Mouse (Mus musculus): ENCODE data around the gene Mad1l1. TPM values are rescaled to one million over a fixed set of nuclear protein-coding genes. Genes with fewer than 3 reads are reported as not detected.

Mad1l1 gene
- polyA plus RNA-seq, 1 experiment from 2014 or later = 33.8 TPM

DNA sequence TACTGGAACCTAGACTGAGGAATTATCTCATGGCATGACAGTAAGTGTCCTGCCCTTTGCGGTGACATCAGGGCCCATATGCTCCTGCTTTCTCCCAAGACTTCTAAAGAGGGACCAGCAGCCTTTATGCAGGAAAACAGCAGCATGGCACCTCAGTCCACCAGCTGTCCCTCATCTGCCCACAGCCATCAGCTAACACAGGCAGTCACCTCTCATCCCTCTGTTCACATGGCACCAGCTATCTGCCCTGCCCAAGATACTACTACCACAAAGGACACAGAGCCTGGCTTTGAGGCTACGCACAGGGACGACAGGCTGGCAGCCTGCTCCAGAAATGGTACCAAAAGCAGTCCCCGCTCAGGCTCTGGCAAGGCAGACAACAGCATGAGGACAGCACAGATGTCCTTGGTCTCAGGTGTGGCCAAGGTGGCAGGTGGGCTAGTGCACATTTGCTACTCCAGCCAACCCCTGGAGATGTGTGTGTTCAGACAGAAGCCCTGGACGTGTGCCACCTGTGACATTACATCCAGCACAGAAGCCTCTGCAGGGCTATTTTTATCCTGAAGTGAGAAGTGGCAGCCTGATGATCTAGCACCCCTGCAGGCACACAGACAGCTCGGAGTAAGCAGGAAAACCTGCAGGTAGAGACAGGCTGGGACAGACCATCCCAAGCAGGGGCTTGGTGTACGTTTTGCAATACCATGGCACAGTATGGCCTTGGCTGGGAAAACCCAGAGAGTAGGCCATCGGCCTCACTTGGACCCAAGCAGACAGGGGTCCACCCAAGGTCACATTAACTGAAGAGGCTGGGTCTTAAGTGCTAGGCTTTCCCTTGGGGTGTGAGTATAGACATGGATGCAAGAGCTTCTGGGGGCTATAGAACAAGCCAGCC, 185.4 kb downstream of the Mad1l1 start:
- ATAC-seq (replicated peaks) = no peak
- 70% methylated on average over 8 of the region's 8 CpGs for WGBS
- H3K4me3 ChIP-seq = no peak overlapping the region
- H3K4me1 ChIP-seq = peaks cover 17% of the 10 kb centered on the region
- H3K9me3 ChIP-seq = no peaks in the 10 kb centered on the region
- H3K4me2 ChIP-seq (replicated peaks) = no peak overlapping the region
- no peaks in the 10 kb centered on the region for H3K36me3 ChIP-seq
- no peak overlapping the region for H3K27ac ChIP-seq (replicated peaks)
- H3K27me3 ChIP-seq = no peaks in the 10 kb centered on the region
- H3K9ac ChIP-seq (replicated peaks) = no peak overlapping the region

GRCm38 (mm10) chr5:140134021-140134420, 187.3 kb downstream of the Mad1l1 start:
- no peak for ATAC-seq (replicated peaks)
- Histone ChIP-seq H3K27me3 (0 out of 2 replicates have a peak, but pooled peaks cover 6% of the 10 kb centered on the region), H3K27ac (replicated peaks) (peak overlapping the region; percentile 68), H3K9ac (replicated peaks) (no peak overlapping the region), H3K4me2 (replicated peaks) (no peak overlapping the region), H3K36me3 (no peaks in the 10 kb centered on the region), H3K4me3 (no peak overlapping the region), H3K4me1 (peaks cover 20% of the 10 kb centered on the region), H3K9me3 (no peaks in the 10 kb centered on the region)
- WGBS = 32% methylated on average over 7 of the region's 7 CpGs

- 8% methylated on average over 9 of the region's 9 CpGs for WGBS
- H3K9ac ChIP-seq (replicated peaks) = no peak overlapping the region
- no peak for ATAC-seq (replicated peaks)
- H3K27ac ChIP-seq (replicated peaks) = no peak overlapping the region
- H3K27me3 ChIP-seq = 0 out of 2 replicates have a peak, but pooled peaks cover 6% of the 10 kb centered on the region
- H3K4me1 ChIP-seq = peaks cover 24% of the 10 kb centered on the region
- no peaks in the 10 kb centered on the region for H3K9me3 ChIP-seq
- H3K4me2 ChIP-seq (replicated peaks) = no peak overlapping the region
- H3K4me3 ChIP-seq = no peak overlapping the region
- H3K36me3 ChIP-seq = no peaks in the 10 kb centered on the region
Observed at GRCm38 (mm10) chr5:140128414-140128981, 192.9 kb downstream of the Mad1l1 start.

DNA sequence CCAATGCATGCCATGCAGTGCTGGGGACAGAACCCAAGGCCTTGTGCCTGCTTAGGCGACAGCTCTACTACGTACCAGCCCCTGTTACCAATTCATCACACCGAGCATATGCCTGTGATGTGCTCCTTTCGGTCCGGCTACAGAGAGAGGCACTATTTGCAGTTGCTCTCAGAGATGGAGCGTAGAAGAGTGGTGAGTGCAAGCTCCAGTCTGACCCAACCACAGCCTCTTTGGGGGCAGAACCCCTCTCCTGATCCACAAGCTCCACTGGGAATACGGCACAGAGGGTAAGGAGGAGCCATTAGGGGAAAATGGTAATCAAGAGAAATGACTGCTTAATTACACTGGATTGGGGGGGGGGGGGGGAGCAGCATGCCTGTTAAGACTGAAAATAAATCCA, 193.4 kb downstream of the Mad1l1 start:
- 0 out of 2 replicates have a peak, but pooled peaks have one; percentile 29 for ATAC-seq (replicated peaks)
- H3K27ac ChIP-seq (replicated peaks) = no peak overlapping the region
- no peak overlapping the region for H3K4me2 ChIP-seq (replicated peaks)
- 54% methylated on average over 7 of the region's 7 CpGs for WGBS
- 0 out of 2 replicates have a peak, but pooled peaks cover 6% of the 10 kb centered on the region for H3K27me3 ChIP-seq
- no peaks in the 10 kb centered on the region for H3K9me3 ChIP-seq
- H3K36me3 ChIP-seq = no peaks in the 10 kb centered on the region
- no peak overlapping the region for H3K9ac ChIP-seq (replicated peaks)
- H3K4me1 ChIP-seq = peaks cover 26% of the 10 kb centered on the region
- H3K4me3 ChIP-seq = no peak overlapping the region

GRCm38 (mm10) chr5:140124626-140125025, 196.7 kb downstream of the Mad1l1 start:
- no peaks in the 10 kb centered on the region for H3K9me3 ChIP-seq
- ATAC-seq (replicated peaks) = no peak

DNA sequence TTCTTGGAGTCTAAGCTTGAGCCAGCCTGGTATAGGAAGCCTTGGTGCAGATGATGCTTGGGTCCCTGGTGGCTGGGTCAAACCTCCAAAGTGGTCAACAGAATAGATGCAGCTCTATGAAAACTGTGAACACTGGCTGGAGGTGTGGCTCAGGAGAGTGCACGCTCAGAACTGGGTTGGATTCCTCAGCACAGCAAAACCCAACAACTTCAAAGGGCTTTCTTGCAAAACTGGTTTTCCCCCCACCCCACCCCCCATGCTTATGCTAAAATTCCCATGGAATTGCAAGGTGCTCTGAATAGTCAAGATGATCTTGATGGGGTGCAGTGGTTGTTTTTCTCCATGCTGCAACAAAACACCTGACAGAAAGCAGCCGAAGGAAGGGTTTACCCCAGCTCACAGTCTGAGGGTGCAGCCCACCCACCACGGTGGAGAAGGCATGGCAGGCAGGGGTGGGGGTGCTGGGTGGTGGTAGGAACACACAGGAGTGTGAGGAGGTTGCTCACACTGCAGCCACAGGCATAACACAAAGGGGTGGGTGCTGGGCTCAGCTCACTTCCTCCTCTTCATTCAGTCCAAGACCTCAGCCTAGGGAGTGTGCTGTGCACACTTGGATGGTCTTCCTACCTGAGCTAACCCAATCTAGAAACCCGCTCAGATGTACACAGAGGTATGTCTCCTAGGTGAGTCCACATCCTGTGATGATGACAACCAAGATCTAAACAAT, 197.5 kb downstream of the Mad1l1 start:
- no peak overlapping the region for H3K27ac ChIP-seq (replicated peaks)
- H3K4me3 ChIP-seq = no peak overlapping the region
- no peaks in the 10 kb centered on the region for H3K27me3 ChIP-seq
- no peak overlapping the region for H3K4me2 ChIP-seq (replicated peaks)
- H3K36me3 ChIP-seq = no peaks in the 10 kb centered on the region
- WGBS = 73% methylated on average over 4 of the region's 4 CpGs
- no peaks in the 10 kb centered on the region for H3K9me3 ChIP-seq
- H3K4me1 ChIP-seq = peaks cover 44% of the 10 kb centered on the region
- ATAC-seq (replicated peaks) = no peak
- H3K9ac ChIP-seq (replicated peaks) = no peak overlapping the region

More at GRCm38 (mm10) chr5:140124626-140125025, 196.7 kb downstream of the Mad1l1 start:
- Histone ChIP-seq H3K27me3 (no peaks in the 10 kb centered on the region), H3K36me3 (no peaks in the 10 kb centered on the region), H3K27ac (replicated peaks) (no peak overlapping the region), H3K4me1 (peaks cover 42% of the 10 kb centered on the region), H3K9ac (replicated peaks) (no peak overlapping the region), H3K4me2 (replicated peaks) (no peak overlapping the region), H3K4me3 (no peak overlapping the region)
- 86% methylated on average over 1 of the region's 1 CpGs for WGBS

DNA sequence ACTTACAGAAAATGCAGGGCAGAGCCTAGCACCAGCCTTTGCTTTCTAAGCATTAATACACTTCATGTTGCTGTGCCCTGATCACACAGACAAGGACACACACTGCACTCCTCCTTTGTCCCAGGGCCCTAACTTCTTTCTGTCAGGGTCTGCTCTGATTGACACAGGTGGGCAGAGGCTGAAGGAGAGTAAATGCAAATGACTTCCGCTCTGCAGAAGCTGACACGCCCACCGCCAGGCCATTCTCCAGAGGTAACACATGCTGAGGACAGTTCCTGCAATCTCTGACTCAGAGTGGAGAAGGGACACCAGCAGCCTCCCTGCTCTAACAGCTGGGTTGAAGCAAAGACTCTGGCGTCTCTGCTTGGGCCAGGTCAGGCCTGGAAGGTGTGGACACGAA, 198.2 kb downstream of the Mad1l1 start:
- 56% methylated on average over 5 of the region's 5 CpGs for WGBS
- Histone ChIP-seq H3K9me3 (no peaks in the 10 kb centered on the region), H3K4me1 (peaks cover 43% of the 10 kb centered on the region), H3K4me2 (replicated peaks) (no peak overlapping the region), H3K27me3 (no peaks in the 10 kb centered on the region), H3K9ac (replicated peaks) (no peak overlapping the region), H3K27ac (replicated peaks) (no peak overlapping the region), H3K36me3 (no peaks in the 10 kb centered on the region), H3K4me3 (no peak overlapping the region)
- ATAC-seq (replicated peaks) = no peak

- WGBS = 40% methylated on average over 3 of the region's 3 CpGs
- H3K9me3 ChIP-seq = no peaks in the 10 kb centered on the region
- 0 out of 2 replicates have a peak overlapping the region, but pooled peaks have one; percentile 41 for H3K27ac ChIP-seq (replicated peaks)
- H3K27me3 ChIP-seq = no peaks in the 10 kb centered on the region
- peaks cover 38% of the 10 kb centered on the region for H3K4me1 ChIP-seq
- no peak overlapping the region for H3K4me2 ChIP-seq (replicated peaks)
- no peak overlapping the region for H3K4me3 ChIP-seq
- no peaks in the 10 kb centered on the region for H3K36me3 ChIP-seq
- no peak overlapping the region for H3K9ac ChIP-seq (replicated peaks)
- peak; percentile 72; the same call in 1 of the 2 replicates for ATAC-seq (replicated peaks)
Observed at GRCm38 (mm10) chr5:140121966-140122365, 199.4 kb downstream of the Mad1l1 start.

DNA sequence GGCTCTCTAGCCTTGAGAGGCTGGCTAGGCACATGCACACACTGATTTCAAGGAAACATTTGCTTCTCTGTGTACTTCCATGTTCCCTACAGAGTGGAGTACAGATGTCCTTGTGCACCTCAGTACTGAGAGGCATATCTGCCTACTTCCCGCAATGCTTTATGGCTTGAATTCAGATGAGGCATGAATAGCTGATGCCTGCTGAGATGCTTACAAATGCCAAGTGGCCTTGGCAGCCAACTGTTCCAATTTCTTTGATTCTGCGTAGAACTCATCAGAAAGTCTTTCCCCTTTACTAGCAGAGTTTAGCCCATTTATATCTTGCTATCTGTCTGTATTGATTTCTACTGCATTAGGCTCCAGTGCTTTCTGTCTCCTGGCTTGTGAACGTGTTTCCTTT, 202.4 kb downstream of the Mad1l1 start:
- ATAC-seq (replicated peaks) = no peak
- WGBS = 37% methylated on average over 3 of the region's 3 CpGs
- peaks cover 54% of the 10 kb centered on the region for H3K4me1 ChIP-seq

GRCm38 (mm10) chr5:140117968-140118367, 203.4 kb downstream of the Mad1l1 start:
- no peaks in the 10 kb centered on the region for H3K27me3 ChIP-seq
- H3K4me3 ChIP-seq = no peak overlapping the region
- no peaks in the 10 kb centered on the region for H3K9me3 ChIP-seq

More for the DNA sequence above, 202.4 kb downstream of the Mad1l1 start:
- Histone ChIP-seq H3K4me3 (no peak overlapping the region), H3K27me3 (no peaks in the 10 kb centered on the region), H3K4me2 (replicated peaks) (no peak overlapping the region), H3K9me3 (no peaks in the 10 kb centered on the region), H3K27ac (replicated peaks) (no peak overlapping the region; the same call in 1 of the 2 replicates), H3K9ac (replicated peaks) (no peak overlapping the region), H3K36me3 (no peaks in the 10 kb centered on the region)

DNA sequence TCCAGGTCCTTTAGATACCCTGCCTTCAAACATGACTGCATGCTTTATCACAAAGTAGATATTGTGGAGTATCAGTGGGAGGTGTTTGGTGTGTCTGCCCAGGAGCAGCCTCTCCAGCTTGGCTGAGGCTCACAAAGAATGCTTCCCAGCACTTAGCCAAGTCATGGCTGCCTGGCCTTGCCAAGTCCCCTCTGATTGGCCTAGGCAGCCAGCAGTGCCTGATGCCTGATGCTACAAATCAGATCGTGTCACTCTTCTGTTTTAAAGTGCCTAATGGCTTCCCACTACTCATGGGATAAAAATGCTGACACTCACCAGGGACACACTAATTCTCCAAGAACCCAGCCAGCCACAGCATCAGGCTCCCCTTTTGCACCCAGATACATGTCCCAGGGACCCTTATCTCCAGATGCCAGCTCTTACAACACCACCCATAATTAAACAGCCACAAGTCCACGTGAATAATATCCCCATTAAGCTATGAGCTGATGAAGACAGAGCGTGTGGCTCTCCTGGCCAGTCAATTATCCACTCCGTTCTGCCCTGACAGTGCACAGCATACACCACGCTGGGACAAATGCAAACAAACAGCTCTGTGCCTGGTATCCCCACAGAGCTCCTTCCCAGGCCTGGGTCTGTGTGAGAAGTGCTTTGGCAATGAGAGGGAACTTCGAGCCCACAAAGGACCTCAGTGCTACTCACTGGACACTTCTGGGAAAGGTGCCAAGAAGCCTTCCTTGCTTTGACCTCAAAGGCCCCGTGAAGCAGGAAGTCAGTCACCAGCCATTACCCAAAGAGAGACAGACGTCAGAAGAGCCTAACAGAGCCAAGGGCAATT, 205.7 kb downstream of the Mad1l1 start:
- H3K9me3 ChIP-seq = no peaks in the 10 kb centered on the region
- H3K9ac ChIP-seq (replicated peaks) = no peak overlapping the region
- H3K27me3 ChIP-seq = no peaks in the 10 kb centered on the region
- H3K27ac ChIP-seq (replicated peaks) = peak overlapping the region; percentile 62
- peaks cover 36% of the 10 kb centered on the region for H3K4me1 ChIP-seq
- no peak overlapping the region for H3K4me3 ChIP-seq
- WGBS = 14% methylated on average over 8 of the region's 8 CpGs
- H3K4me2 ChIP-seq (replicated peaks) = no peak overlapping the region
- H3K36me3 ChIP-seq = no peaks in the 10 kb centered on the region
- peak; percentile 77 for ATAC-seq (replicated peaks)

More at GRCm38 (mm10) chr5:140117968-140118367, 203.4 kb downstream of the Mad1l1 start:
- no peak overlapping the region for H3K27ac ChIP-seq (replicated peaks)
- H3K9ac ChIP-seq (replicated peaks) = no peak overlapping the region
- no peak overlapping the region for H3K4me2 ChIP-seq (replicated peaks)
- no peaks in the 10 kb centered on the region for H3K36me3 ChIP-seq
- no peak for ATAC-seq (replicated peaks)
- peaks cover 52% of the 10 kb centered on the region for H3K4me1 ChIP-seq

Data from forebrain, embryonic 15.5 days (tissue).